Mouse (Mus musculus) T-helper 2 cell (primary cell): ENCODE measurements around the gene Atg101.

Source experiments
- in situ Hi-C: fragments of 300-600 bp; cut with MboI, MseI; formaldehyde crosslinking; loops from one replicate; pipeline ENCODE4 v1.15.1; 2025; ENCODE audit warnings: high pct_unique_total_duplicates

Gene Atg101

DNA sequence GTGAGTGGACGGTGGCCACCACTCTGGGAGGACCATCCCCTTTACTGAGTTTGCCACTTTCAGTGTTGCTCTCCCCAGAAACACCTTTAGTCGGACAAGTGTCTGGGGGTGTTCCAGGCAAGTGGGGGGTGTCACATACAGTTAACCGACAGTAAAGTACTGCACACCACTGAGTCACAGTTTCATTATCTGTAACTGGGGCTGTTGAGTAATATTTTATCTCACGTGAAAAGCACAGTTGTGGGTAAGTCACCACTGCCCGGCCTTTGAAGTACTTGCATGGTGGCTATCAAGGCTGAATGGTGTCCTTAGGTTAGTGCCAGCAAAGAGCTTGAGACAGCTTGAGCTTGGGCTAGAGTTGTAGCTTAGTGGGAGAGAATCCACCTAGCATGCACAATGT lies 1.6 kb upstream of the Atg101 start:
- in situ Hi-C loops: loop anchor here (5.0 kb wide), 1 partner anchor 40 kb away; no protein-coding TSS in a partner anchor

DNA sequence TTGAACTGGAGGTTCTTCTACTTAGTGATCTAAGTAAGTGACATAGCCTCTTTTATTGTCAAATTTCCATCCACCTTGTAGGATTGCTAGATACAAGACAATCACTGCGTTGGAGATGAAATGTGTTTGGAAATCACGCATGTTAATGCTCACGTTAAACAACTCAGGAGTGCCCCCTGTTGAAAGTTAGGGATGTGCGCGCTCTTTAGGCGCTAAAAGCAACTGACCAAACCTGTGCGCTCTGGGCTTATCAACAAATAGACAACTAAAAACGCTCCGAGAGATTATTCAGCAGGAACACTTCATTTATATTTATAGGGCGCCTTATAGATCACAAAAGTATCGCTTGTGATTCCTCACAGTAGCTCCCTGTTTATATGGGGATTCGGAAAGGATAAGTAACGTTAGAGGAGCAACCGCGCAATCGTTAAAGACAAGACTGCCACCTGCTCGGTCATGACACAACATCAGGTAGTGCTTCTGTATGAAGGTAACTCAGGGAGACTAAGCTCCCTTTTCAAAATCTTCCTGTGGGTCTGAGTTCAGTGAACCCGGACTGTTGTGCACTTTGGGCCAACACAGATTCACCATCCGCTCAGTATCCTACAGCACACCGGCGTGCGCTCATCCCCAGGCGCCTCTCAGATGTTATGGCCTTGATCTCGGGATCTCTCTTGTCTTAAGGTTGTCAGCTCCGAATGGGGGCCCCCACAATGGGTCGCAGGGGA lies 725 bp upstream of the Atg101 start:
- in situ Hi-C loops: loop anchor here (5.0 kb wide), 1 partner anchor 41 kb away; no protein-coding TSS in a partner anchor

DNA sequence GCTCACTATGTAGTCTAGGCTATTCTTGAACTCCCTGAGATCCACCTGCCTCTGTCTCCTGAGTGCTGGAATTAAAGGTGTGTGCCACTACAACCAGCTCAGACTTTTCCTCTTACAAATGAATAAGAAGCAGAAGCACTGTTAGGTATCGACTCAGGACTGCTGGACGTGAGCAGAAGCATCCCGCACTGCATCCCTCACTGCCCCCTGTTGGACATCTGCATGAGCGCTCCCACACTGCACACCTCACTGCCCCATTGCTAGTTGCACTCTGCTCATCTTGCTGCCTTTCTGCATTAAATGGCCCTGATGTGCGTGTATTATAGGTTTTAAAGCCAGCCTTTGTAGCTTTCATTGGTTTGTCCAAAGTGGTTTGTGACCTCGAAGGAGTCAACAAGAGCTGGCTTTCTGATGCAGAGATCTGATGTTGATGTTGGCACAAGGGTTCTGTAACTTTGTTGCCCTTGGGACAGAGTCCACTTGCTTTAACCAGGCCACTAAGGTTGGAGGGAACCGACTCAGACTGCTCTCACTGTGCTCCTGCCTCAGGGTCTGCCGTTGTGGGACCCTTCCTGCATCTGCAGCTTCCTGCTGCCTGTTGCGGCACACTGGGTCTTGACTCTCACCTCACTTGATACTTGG lies 2.2 kb downstream of the Atg101 start:
- in situ Hi-C loops: no loop called here

DNA sequence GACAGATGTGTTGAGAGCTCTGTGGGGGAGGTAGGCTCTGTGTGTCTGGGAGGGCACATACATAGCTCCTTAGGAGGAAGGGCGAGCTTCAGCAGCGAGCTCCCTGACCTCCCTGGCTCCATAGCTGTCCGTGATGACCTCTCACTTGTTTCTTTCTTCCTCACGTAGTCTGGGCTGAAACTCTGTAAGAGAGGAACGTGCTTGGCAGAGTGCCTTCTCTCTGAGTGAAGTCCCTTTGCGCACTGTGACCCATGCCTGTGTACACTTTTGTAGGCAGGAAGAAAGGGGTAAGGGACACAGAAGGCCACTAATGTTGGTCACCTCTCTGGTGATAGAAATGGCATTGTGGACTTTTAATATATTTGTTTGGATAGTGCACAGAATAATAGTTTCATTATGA lies 3.3 kb downstream of the Atg101 start:
- in situ Hi-C loops: no loop called here

DNA sequence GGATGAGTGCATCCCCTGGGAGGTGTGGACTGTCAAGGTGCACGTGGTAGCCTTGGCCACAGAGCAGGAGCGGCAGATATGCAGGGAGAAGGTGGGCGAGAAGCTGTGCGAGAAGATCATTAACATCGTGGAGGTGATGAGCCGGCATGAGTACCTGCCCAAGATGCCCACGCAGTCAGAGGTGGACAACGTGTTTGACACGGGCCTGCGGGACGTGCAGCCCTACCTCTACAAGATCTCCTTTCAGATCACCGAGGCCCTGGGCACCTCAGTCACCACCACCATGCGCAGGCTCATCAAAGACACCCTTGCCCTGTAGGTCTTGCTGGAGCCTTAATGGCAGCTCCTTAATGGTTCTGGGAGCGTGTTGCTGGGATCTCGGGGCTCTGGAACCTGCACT lies 6.3 kb downstream of the Atg101 start:
- in situ Hi-C loops: no loop called here

DNA sequence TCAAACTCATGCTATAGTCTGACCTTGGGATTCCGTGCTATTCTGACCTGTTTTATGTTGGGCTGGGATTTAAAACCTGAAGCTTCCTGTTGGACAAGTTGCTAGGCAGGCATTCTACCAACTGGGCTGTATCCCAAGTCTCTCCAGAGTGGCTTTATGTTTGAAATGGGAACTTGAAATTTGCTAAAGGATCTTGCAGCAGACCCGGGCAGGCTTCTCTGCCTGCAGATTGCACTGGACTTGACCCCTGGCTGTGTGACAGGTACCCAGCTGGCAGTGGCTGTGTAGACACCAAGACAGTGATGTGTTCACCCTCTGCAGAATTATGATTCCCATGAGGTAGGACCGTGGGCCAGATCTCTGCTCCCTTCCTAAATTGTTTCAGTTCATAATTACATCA lies 7.9 kb downstream of the Atg101 start:
- in situ Hi-C loops: no loop called here

DNA sequence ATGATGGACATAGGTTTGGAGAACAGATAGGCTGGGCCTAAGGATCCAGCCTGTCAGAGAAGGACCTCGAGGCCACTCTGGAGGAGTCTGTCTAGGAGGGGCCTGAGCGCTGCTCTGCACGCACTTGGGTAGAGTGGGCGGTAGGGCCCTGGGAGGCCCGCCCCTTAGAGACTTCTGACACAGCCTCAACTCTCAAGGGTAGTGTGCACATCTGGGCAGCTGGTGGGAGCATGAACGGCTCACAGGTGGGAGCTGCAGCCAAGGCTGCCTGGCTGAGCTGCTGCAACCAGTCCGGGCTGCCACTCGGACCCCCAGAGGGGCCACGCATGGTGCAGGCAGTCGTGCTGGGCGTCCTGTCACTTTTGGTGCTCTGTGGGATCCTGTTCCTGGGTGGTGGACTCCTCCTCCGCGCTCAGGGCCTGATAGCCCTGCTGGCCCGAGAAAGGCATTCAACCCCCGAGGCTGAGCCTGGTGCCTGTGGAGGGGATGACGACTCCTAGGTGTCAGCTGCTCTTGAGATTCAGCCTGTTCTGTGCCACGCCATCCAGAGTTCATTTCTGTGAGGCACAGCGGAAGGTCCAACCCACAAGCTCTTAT lies 9.1 kb downstream of the Atg101 start, which contains the start of gene 6030408B16Rik:
6030408B16Rik (plus strand) TSS at position 188 of the 597 bp plus-strand sequence.
- in situ Hi-C loops: no loop called here

DNA sequence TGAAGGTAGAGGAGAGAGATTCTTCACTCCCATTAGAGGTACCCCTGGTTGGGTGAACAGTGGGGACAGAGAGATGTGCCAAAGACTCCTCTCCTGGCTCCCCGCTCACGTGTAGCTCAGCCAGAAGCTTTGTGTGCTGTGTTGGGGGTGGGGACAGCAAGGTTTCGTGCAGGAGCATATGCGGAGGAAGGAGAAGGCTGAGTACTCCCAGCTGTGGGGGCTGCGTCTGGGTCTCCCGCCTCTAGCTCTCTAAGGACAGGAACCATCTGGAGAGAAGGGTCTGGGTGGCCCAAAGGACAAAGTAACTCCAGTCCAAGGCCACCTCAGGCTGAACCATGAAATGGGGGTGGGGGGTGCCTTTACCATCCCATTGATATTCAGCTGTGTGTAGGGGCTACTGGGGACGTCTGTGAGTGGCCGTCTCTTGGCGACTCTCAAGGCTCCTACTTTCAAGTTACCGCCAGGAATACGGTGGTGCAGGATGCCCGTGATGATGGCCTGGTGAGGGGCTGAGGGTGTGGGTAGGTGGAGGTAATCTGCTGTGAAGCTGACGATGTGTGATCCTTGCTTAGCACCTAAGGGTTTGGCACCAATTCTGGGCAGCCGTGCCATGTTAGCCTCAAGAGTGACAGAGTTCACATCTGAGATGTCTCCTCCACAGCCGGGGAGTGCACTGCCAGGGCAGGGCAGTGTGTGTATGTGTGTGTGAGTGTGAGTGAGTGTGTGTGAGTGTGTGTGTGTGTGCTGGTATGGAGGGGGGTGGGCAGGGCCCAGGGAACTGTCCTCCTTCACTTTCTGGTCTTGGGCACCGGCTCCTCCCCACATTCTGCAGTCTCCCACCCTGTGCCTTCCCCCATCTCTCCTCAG lies 10.2 kb downstream of the Atg101 start:
- in situ Hi-C loops: no loop called here

DNA sequence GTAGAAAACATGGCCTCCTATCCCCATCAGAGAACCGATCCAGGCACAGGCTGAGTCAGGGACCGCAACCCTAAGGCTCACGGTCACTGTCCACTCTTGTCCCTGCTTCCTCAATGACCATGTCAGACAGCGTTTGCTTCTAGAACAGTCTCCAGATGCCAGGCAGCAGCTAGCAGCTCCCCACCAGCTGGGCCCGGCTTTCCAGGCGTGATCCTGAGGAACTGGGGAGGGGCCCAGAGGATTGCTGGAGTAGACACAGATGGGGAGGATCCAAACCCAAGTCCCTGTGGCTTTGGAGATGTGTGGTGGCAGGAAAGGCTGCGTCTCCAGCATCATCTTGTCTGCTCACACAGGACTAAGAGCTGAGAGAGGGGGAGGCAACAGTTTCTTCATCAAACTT lies 11.0 kb downstream of the Atg101 start:
- in situ Hi-C loops: no loop called here

DNA sequence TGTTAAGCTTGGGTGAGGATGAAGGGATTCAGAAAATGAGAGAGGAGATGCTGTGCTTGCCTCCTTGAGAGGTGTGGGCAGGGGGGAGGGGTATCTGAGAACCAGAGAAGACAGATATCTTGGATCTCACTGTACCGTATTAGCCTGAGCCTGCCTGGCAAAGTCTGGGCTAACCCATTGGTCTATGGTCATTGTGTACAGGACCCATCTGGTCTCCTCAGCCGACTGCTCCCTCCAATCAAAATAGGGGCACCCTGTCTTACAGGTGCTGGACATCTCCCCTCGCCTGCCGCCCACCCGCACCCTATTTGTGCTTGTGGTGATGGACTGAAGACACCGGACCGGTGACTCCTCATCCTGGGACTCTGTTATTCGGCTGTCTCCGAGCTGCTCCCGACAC lies 11.5 kb downstream of the Atg101 start:
- in situ Hi-C loops: no loop called here

DNA sequence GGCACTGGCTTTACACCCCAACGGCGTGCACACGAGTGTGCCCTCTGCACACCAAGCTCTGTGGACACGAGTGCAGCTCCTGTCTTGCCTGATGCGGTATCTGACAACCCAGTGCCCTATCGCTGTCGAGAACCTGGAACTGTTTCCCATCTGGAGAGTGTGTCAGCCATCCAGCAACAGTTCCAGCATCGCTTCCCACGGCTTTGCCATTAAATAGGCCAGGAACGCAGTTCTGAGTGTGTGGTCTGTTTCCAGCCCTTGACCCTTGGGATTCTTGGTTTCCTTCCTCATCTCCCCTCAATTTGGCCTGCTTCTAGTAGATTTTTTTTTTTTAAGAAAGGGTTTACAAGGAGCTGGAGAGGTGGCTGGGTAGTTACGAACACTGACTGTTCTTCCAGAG lies 12.0 kb downstream of the Atg101 start:
- in situ Hi-C loops: no loop called here

DNA sequence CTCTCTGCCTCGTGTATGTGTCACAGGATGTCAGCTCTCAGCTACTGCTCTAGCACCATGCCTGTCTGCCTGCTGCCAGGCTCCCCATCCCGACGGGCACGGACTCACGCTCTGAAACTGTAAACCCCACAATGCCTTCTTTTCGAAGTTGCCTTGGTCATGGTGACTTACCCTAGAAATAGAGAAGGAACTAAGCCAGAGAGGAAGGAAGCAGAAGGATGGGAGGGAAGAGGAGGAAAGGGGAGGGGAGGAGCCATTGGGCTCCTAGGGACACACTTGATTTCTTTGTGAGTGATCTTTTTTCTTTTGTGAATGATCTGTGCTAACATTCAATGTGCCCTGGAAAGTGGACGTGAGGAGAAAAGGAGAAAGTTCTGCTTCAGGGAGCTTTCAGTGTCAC lies 13.9 kb downstream of the Atg101 start:
- in situ Hi-C loops: no loop called here

DNA sequence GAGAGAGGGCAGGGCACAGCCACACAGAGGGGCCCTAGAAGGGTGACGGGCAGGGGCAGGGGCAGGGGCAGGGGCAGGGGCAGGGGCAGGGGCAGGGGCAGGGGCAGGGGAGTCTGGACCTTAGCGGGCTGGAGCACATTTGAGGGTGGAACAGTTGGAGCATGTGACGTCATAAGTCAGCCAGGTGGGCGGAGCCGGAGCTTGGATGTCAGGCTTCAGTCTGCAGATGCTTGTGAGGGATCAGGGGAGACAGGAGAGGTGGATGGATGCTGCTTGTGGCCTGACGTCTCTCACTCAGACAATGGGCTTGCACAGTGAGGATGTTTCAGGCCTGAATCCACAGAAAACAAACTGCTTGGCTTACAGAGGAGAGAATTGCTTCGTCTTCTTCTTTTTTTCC lies 14.5 kb downstream of the Atg101 start:
- in situ Hi-C loops: no loop called here

DNA sequence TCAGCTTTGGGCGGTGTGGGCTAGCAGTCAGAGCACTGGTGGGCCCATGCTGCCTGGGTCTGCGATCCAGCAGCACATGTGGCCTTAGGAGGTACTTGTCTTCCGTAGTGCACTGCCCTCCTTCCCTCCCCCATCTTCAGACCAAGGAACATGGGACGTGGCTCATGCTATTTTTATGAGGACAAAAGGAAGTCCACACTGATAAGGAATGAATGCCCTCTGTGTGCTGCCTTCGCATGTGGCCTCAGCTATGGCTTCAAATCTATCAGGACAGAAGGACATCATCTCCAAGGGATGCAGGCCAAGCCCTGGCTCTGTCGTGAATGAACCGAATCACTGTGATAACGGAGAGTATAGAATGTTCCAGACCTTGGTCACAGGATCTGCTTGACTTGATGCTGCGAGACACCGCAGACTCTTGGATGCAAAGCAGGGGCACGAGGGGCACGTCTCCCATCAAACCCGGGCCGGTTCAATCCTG lies 15.4 kb downstream of the Atg101 start:
- in situ Hi-C loops: no loop called here

DNA sequence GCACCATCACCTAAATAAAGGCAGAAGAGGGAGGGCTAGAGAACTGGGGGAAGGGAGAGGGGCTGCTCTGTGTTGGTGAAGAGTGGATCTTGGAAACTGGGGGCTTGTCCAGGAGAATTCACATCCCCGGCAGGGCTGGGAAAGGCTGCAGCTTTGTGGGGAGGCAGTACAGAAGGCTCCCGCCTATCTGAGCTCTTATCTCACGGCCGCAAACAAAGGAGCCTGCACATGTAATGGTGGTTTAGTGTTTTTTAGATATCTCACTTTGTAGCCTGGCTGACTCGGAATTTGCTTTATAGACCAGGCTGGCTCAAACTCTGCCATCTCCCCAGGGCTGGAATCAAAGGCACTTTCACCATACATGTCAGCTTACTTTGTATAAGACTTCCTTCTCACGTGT lies 16.1 kb downstream of the Atg101 start:
- in situ Hi-C loops: no loop called here

DNA sequence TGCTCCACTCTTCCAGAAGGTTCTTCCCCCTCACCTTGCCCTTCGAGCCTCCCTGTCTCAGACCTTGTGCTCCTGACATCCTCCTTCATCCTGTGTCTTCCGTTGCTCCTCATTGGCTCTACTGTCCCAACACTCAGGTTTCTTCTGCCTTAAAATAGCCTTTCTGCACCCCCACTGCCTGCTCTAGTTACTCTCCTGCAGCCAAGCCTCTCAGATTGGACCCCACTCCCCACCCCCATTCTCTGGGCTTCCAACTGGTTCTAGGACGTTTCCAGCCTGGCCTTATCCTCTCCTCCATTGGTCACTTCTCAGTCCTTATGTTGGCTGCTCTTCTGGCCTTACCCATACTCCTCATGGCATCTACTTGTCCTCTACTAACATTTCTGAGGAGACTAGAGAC lies 18.1 kb downstream of the Atg101 start:
- in situ Hi-C loops: no loop called here

DNA sequence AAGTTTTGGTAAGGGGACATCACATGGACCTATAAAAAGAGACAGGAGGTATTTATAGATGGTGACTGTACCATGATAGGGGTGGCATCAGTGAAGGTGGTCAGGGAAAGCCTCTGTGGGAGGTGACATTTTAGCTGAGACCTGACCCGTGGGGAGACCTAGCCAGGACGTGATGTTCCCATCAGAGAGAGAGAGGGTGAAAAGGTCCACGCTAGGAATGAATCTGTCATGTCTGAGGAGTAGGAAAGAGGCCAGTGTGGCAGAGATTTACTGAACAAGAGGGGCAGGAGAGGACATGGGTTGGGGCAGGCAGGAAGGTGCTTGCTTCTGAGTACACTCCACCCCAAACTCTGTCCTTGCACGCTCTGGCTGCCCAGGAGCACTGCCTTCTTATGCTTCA lies 19.8 kb downstream of the Atg101 start:
- in situ Hi-C loops: no loop called here

DNA sequence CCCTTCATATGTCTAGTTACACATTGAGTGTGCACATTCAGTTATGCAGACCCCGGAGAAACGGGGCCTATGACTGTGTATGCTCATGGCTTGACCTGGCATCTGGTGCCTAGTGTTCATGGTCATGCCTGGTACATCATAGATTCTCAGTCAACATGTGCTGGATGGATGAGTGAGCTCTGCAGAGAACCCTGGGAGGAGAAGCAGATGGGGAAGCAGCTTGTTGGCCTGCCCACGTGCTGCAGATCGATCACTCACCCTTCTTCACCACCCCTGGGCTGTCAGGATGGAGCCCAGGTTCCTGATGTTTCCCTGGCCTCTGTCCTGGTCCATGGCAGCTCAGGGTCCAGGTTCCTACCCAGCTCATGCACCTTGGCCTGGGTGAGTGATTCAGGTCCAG lies 22.4 kb downstream of the Atg101 start:
- in situ Hi-C loops: no loop called here

DNA sequence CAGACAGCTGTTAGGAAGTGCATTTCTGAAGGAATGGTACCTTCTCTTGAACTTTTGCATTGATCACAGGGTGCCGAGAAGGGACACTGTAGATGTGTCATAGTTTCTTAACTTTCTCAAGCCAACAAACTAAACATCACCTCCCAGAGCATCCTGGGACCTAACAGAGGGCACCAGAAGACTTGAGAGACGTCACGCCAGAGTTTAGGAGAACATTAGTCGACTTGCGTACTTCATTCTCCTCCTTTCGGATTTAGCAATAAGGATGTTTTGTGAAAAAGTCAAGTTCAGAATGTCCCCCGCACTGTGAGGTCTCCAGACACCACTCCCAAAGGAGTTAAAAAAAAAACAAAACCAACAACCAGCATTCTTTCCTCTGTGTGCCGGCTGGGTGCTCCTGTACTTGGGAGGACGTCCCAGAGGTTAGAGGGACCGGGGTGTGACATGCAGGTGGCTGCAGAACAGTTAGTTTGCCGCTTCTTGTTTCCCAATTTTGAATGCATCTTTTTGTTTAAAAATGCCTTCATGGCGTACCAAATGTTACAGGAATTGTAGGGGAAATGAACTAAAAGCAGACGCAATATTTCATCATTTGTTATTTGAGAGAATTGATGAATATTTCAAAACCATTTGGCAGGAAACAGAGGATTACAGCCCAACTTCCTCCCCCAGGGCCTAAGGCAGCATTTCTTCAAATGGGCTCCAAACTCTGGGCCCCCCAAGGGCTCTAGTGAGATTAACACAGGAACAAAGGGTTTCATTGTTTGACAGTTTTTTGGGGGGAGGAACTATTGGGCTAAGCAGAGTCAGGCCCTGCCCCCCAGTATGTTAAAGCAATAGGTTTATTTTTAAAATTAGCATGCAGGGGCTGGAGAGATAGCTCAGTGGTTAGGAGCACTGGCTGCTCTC lies 24.6 kb downstream of the Atg101 start:
- in situ Hi-C loops: no loop called here

DNA sequence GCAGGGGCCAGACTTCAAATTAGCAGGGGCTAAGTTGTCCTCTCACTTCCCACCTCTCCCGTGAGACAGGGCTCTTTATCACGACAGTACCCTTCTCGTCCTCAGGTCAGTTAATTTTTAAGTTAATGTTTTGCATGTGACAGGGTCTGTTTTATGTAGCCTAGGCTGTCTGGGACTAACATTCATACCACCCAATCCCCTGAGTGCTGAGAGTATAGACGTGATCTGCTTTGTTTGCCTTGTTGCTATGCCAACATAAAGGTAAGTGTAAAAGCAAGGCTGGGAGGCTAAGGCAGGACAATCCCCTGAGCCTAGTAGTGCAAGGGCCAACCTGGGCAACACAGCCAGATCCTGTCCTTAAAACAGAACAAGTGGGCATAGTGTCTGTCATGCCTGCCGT lies 25.4 kb downstream of the Atg101 start:
- in situ Hi-C loops: no loop called here
